In genomic region chr12:100447161-100447560, GRCm38 (mm10) we compare ENCODE assay signal across 12 mouse cellular contexts.
DNase-seq lines count a peak whose midpoint lies in the region; ATAC-seq lines count a peak whose summit lies in the region.
"Had no signal": no experiment of that assay in that cellular context is flagged by ENCODE, and none has a peak within 500 bp of the region (broad histone marks: within the 10 kb centered on the region; RNA-seq: fewer than 3 reads in every experiment).

No protein-coding gene starts in this region.

- WGBS in lung, embryonic 15.5 days, result 70% methylated on average over 6 of the region's 6 CpGs

- H3K4me1 ChIP-seq in lung, embryonic 15.5 days, result no peaks in the 10 kb centered on the region

- 0 out of 2 replicates have a peak, but pooled peaks cover 3% of the 10 kb centered on the region for H3K36me3 ChIP-seq in lung, embryonic 15.5 days

- peak overlapping the region; percentile 30 for H3K27ac ChIP-seq in lung, embryonic 15.5 days

- ATAC-seq in lung, embryonic 15.5 days (ENCODE audit: borderline replicate concordance, extremely low read depth, low FRiP score, low TSS enrichment), result no peak
- ATAC-seq: intestine, postnatal 0 days had no signal

- DNase-seq in heart, adult 18-20 months, result peak; percentile 47 to 52
- DNase-seq in heart, adult 8-10 months (ENCODE audit: low spot score), result no peak
- no peak for DNase-seq in lung, postnatal 10 days
- peak; percentile 35 for DNase-seq in cerebellum, adult 8-10 months
- DNase-seq in gonadal fat pad, adult 2 months (ENCODE audit: low read depth), result peak; percentile 40
- DNase-seq in right cerebral cortex, adult 18-20 months, result no peak
- no peak for DNase-seq in ovary, adult 18-20 months (ENCODE audit: low spot score)
- DNase-seq: adrenal gland, adult 8-10 months; lung, postnatal 14 days; thymus, postnatal 25 days had no signal

- H3K9ac ChIP-seq in lung, embryonic 15.5 days, result no peak overlapping the region

- H3K4me3 ChIP-seq in lung, embryonic 15.5 days, result no peak overlapping the region

- H3K4me2 ChIP-seq in lung, embryonic 15.5 days, result no peak overlapping the region

- H3K9me3 ChIP-seq in lung, embryonic 15.5 days, result no peaks in the 10 kb centered on the region

- no peaks in the 10 kb centered on the region for H3K27me3 ChIP-seq in lung, embryonic 15.5 days

Comparison
In these comparisons a context has a peak if more than half of its experiments do, and no peak if none do; other contexts are left out.
1. DNase-seq: peak in heart, adult 18-20 months (2 of 2), cerebellum, adult 8-10 months (single experiment) and gonadal fat pad, adult 2 months (single experiment); none in heart, adult 8-10 months (single experiment), lung, postnatal 10 days (single experiment), right cerebral cortex, adult 18-20 months (single experiment) and ovary, adult 18-20 months (single experiment).